Mouse (Mus musculus) forebrain, embryonic 10.5 days (tissue): ENCODE measurements around the gene Ninj2. TPM values are rescaled to one million over a fixed set of nuclear protein-coding genes. Genes with fewer than 3 reads are reported as not detected.

Experiments used
- DNase-seq: peaks from one replicate; pipeline ENCODE4 v3.0.0-alpha.2; 2017; ENCODE audit warnings: low spot score; ENCODE audit errors: extremely low spot score
- H3K27ac ChIP-seq: fragments of 300-500 bp; sonication (generic); 2 replicates; pipeline ENCODE4 v1.5.1; 2016; ENCODE audit warnings: mild to moderate bottlenecking
- H3K27me3 ChIP-seq: fragments of 300-500 bp; sonication (generic); 2 replicates; pipeline ENCODE4 v1.6.1; 2016; ENCODE audit warnings: mild to moderate bottlenecking; ENCODE audit not compliant: poor library complexity, severe bottlenecking
- H3K36me3 ChIP-seq: fragments of 300-500 bp; sonication (generic); replicated peaks from 2 replicates; pipeline ENCODE4 v1.6.1; 2016; ENCODE audit warnings: mild to moderate bottlenecking, moderate library complexity
- H3K4me1 ChIP-seq: fragments of 300-500 bp; sonication (generic); 2 replicates; pipeline ENCODE4 v1.6.1; 2016
- H3K4me3 ChIP-seq: fragments of 300-500 bp; sonication (generic); 2 replicates; pipeline ENCODE4 v1.5.1; 2016; ENCODE audit warnings: mild to moderate bottlenecking, moderate library complexity
- H3K9me3 ChIP-seq: fragments of 300-500 bp; sonication (generic); 2 replicates; pipeline ENCODE4 v1.6.1; 2016; ENCODE audit warnings: mild to moderate bottlenecking, moderate library complexity
- WGBS: fragments of 180-500 bp; shearing (Covaris S2); methylation state at CpG from one replicate; pipeline ENCODE4 v1.1.7; 2016; 5-methylcytosine and 5-hydroxymethylcytosine counted together
- polyA plus RNA-seq: library from polyadenylated mRNA; unstranded; fragments of >200 nt; fragmentation: Nextera tagmentation; extraction: Ambion mirVana; gene quantifications from 2 replicates; pipeline ENCODE4 v1.2.1, GENCODE M21; 2016

Gene Ninj2
- polyA plus RNA-seq, 1 experiment from 2014 or later: not detected

- H3K36me3 ChIP-seq: no peaks in the 10 kb centered on the region
- 88% methylated on average over 8 of the region's 8 CpGs for WGBS
These were observed 149.4 kb downstream of the Ninj2 start for GRCm38 (mm10) chr6:120242530-120242929.

GRCm38 (mm10) chr6:120243250-120243649, 150.1 kb downstream of the Ninj2 start:
- H3K36me3 ChIP-seq: no peaks in the 10 kb centered on the region
- H3K27ac ChIP-seq: no peak overlapping the region
- H3K4me3 ChIP-seq: no peak overlapping the region
- 85% methylated on average over 8 of the region's 8 CpGs for WGBS
- H3K9me3 ChIP-seq: no peaks in the 10 kb centered on the region
- no peak for DNase-seq
- H3K4me1 ChIP-seq: no peaks in the 10 kb centered on the region
- no peaks in the 10 kb centered on the region for H3K27me3 ChIP-seq

More at GRCm38 (mm10) chr6:120242530-120242929, 149.4 kb downstream of the Ninj2 start:
- no peak overlapping the region for H3K27ac ChIP-seq
- H3K4me1 ChIP-seq: no peaks in the 10 kb centered on the region
- DNase-seq: no peak
- no peaks in the 10 kb centered on the region for H3K9me3 ChIP-seq
- H3K4me3 ChIP-seq: no peak overlapping the region
- H3K27me3 ChIP-seq: no peaks in the 10 kb centered on the region

GRCm38 (mm10) chr6:120246676-120247075, 153.5 kb downstream of the Ninj2 start:
- Histone ChIP-seq H3K36me3 (no peaks in the 10 kb centered on the region), H3K27me3 (no peaks in the 10 kb centered on the region), H3K4me1 (no peaks in the 10 kb centered on the region), H3K27ac (no peak overlapping the region), H3K4me3 (no peak overlapping the region), H3K9me3 (no peaks in the 10 kb centered on the region)
- DNase-seq: no peak
- 87% methylated on average over 5 of the region's 5 CpGs for WGBS

GRCm38 (mm10) chr6:120249831-120250230, 156.7 kb downstream of the Ninj2 start:
- Histone ChIP-seq H3K4me1 (peaks cover 4% of the 10 kb centered on the region), H3K27ac (no peak overlapping the region), H3K27me3 (no peaks in the 10 kb centered on the region), H3K9me3 (no peaks in the 10 kb centered on the region), H3K36me3 (no peaks in the 10 kb centered on the region), H3K4me3 (no peak overlapping the region)
- 72% methylated on average over 5 of the region's 5 CpGs for WGBS
- no peak for DNase-seq

Other genes with a start within 250 kb of the Ninj2 start
- gene Erc1, start 245.2 kb upstream of the Ninj2 start, polyA plus RNA-seq: 19.6 and 22.5 TPM in 2 replicates
- 21.2 and 26.1 TPM in 2 replicates for gene Rad52, start 190.7 kb upstream of the Ninj2 start, polyA plus RNA-seq
- gene Wnk1, start 54.7 kb upstream of the Ninj2 start, polyA plus RNA-seq: 43.7 and 46.3 TPM in 2 replicates
- not detected in 2 replicates for gene D330020A13Rik, start 201.0 kb downstream of the Ninj2 start, polyA plus RNA-seq
- gene B4galnt3, start 201.2 kb downstream of the Ninj2 start, polyA plus RNA-seq: 0.25 and 0.36 TPM in 2 replicates